Mouse (Mus musculus) CH12.LX (cell line): ENCODE results near the gene Fhdc1. TPM values are rescaled to one million over a fixed set of nuclear protein-coding genes. Genes with fewer than 3 reads are reported as not detected.

Experiments
- DNase-seq: peaks from one replicate; pipeline ENCODE4 v3.0.0-alpha.2; 2013; ENCODE audit errors: extremely low read depth
- H3K27ac ChIP-seq: 2 replicates; pipeline ENCODE4 v1.5.1; 2012; ENCODE audit warnings: low read depth, mild to moderate bottlenecking, control low read depth, moderate library complexity; ENCODE audit not compliant: insufficient read depth
- H3K27me3 ChIP-seq: replicated peaks from 2 replicates; pipeline ENCODE3; 2012; ENCODE audit warnings: inconsistent platforms
- H3K36me3 ChIP-seq, 2 experiments: replicated peaks in 1 of 2; 2 replicates each; pipeline versions ENCODE3 to v1.6.1; 2012; ENCODE audit warnings: inconsistent platforms in 1 of 2, low read length in 1 of 2, mild to moderate bottlenecking in 1 of 2, mixed read lengths in 1 of 2, moderate library complexity in 1 of 2; ENCODE audit not compliant: control insufficient read depth in 1 of 2, insufficient read depth in 1 of 2
- H3K4me1 ChIP-seq, 2 experiments: 2 replicates each; pipeline ENCODE4 v1.6.1; 2012; ENCODE audit warnings: inconsistent platforms in 1 of 2, moderate library complexity in 1 of 2; ENCODE audit not compliant: insufficient read depth in 2 of 2, control insufficient read depth in 1 of 2
- H3K4me2 ChIP-seq: 2 replicates; pipeline ENCODE4 v1.6.1; 2012; ENCODE audit warnings: low read depth, mild to moderate bottlenecking, control low read depth; ENCODE audit not compliant: poor library complexity, insufficient read depth, severe bottlenecking
- H3K4me3 ChIP-seq, 3 experiments: fragments of 150-350 bp in 1 of 3; sonication (generic) in 1 of 3; replicated peaks in 1 of 3; 2 replicates each; pipeline versions ENCODE3 to v1.5.1; 2011 to 2012; ENCODE audit warnings: low read depth in 2 of 3, low read length in 2 of 3, mild to moderate bottlenecking in 2 of 3, moderate library complexity in 2 of 3, control low read depth in 1 of 3, improper control_type of control experiment in 1 of 3, inconsistent platforms in 1 of 3, mixed read lengths in 1 of 3; ENCODE audit not compliant: poor library complexity in 1 of 3
- H3K79me2 ChIP-seq: replicated peaks from 2 replicates; pipeline ENCODE4 v1.6.1; 2012; ENCODE audit warnings: mild to moderate bottlenecking, moderate library complexity; ENCODE audit not compliant: control insufficient read depth, poor library complexity, insufficient read depth, severe bottlenecking; ENCODE audit errors: extremely low read depth
- H3K9ac ChIP-seq: 2 replicates; pipeline ENCODE4 v1.6.1; 2012; ENCODE audit warnings: low read depth, mild to moderate bottlenecking, control low read depth, moderate library complexity; ENCODE audit not compliant: insufficient read depth
- H3K9me3 ChIP-seq: replicated peaks from 2 replicates; pipeline ENCODE3; 2012; ENCODE audit warnings: low read length, inconsistent platforms, mixed read lengths
- CHD1 ChIP-seq: IDR thresholded peaks from 2 replicates; pipeline ENCODE4 v1.6.1; 2012; ENCODE audit warnings: low read depth, low read length, improper control_type of control experiment, inconsistent platforms
- ELF1 ChIP-seq: IDR thresholded peaks from 2 replicates; pipeline ENCODE4 v1.6.1; 2014; ENCODE audit warnings: low read depth, mild to moderate bottlenecking, inconsistent platforms, low read length, improper control_type of control experiment
- EP300 ChIP-seq: IDR thresholded peaks from 2 replicates; pipeline ENCODE4 v1.6.1; 2011; ENCODE audit warnings: low read length, improper control_type of control experiment
- ETS1 ChIP-seq: conservative IDR thresholded peaks from 2 replicates; pipeline ENCODE4 v1.6.1; 2012; ENCODE audit warnings: low read depth, mild to moderate bottlenecking, inconsistent platforms, low read length, improper control_type of control experiment, moderate library complexity
- JUN ChIP-seq: IDR thresholded peaks from 2 replicates; pipeline ENCODE4 v1.6.1; 2011; ENCODE audit warnings: low read depth, mild to moderate bottlenecking, low read length, improper control_type of control experiment, moderate library complexity; ENCODE audit not compliant: insufficient read depth
- JUND ChIP-seq: conservative IDR thresholded peaks from 2 replicates; pipeline ENCODE4 v1.6.1; 2011; ENCODE audit warnings: low read depth, low read length, improper control_type of control experiment
- MAZ ChIP-seq: IDR thresholded peaks from 2 replicates; pipeline ENCODE4 v1.6.1; 2012; ENCODE audit warnings: low read depth, mild to moderate bottlenecking, inconsistent platforms, low read length, improper control_type of control experiment, moderate library complexity
- MEF2A ChIP-seq: IDR thresholded peaks from 2 replicates; pipeline ENCODE4 v1.6.1; 2014; ENCODE audit warnings: low read depth, mild to moderate bottlenecking, inconsistent platforms, low read length, improper control_type of control experiment, borderline replicate concordance
- MXI1 ChIP-seq: IDR thresholded peaks from 2 replicates; pipeline ENCODE4 v1.6.1; 2011; ENCODE audit warnings: mild to moderate bottlenecking, low read depth, low read length, improper control_type of control experiment
- NELFE ChIP-seq: IDR thresholded peaks from 2 replicates; pipeline ENCODE4 v1.6.1; 2011; ENCODE audit warnings: low read depth, low read length, improper control_type of control experiment
- NRF1 ChIP-seq: IDR thresholded peaks from 2 replicates; pipeline ENCODE4 v1.6.1; 2014; ENCODE audit warnings: low read depth, mild to moderate bottlenecking, inconsistent platforms, low read length, improper control_type of control experiment, moderate library complexity
- RCOR1 ChIP-seq: conservative IDR thresholded peaks from 2 replicates; pipeline ENCODE4 v1.6.1; 2012; ENCODE audit warnings: low read depth, mild to moderate bottlenecking, inconsistent platforms, low read length, improper control_type of control experiment
- SIN3A ChIP-seq: IDR thresholded peaks from 2 replicates; pipeline ENCODE4 v1.6.1; 2012; ENCODE audit warnings: low read length, improper control_type of control experiment, inconsistent platforms
- TCF12 ChIP-seq: IDR thresholded peaks from 2 replicates; pipeline ENCODE4 v1.6.1; 2014; ENCODE audit warnings: low read depth, mild to moderate bottlenecking, inconsistent platforms, low read length, improper control_type of control experiment
- USF1 ChIP-seq: IDR thresholded peaks from 2 replicates; pipeline ENCODE4 v1.6.1; 2014; ENCODE audit warnings: low read depth, mild to moderate bottlenecking, inconsistent platforms, low read length, improper control_type of control experiment
- ZC3H11A ChIP-seq: IDR thresholded peaks from 2 replicates; pipeline ENCODE4 v1.6.1; 2012; ENCODE audit warnings: low read depth, mild to moderate bottlenecking, inconsistent platforms, low read length, improper control_type of control experiment
- ZKSCAN1 ChIP-seq: IDR thresholded peaks from 2 replicates; pipeline ENCODE4 v1.6.1; 2012; ENCODE audit warnings: low read depth, inconsistent platforms, low read length, improper control_type of control experiment, borderline replicate concordance
- dilution Hi-C: fragments of 300-500 bp; cut with MboI; formaldehyde crosslinking; loops from 2 replicates; pipeline ENCODE4 v1.14.3; 2020; ENCODE audit warnings: low sequenced_read_pairs; ENCODE audit not compliant: extremely low pct_unique_long_range_greater_than_20kb, extremely low pct_ligation_motif_present
- in situ Hi-C: fragments of 300-500 bp; cut with MboI; formaldehyde crosslinking; loops from 3 replicates; pipeline ENCODE4 v1.14.3; 2019; ENCODE audit warnings: low sequenced_read_pairs, low pct_ligation_motif_present, low pct_unique_long_range_greater_than_20kb, mixed read lengths
- polyA plus RNA-seq: library from polyadenylated mRNA; unstranded; fragments of >175 nt; gene quantifications from 2 replicates; pipeline ENCODE4 v1.2.1, GENCODE M21; 2012; ENCODE audit warnings: low read depth; ENCODE audit not compliant: insufficient read length
- total RNA-seq, 2 experiments: library from RNA; depleted of rRNA; stranded (reverse); fragments of 300-350 nt in 1 of 2; fragments of >200 nt in 1 of 2; gene quantifications; 2 replicates each; pipeline ENCODE4 v1.2.3; 2012 to 2014

The Fhdc1 gene
- total and polyA plus RNA-seq, 3 experiments = 0.08 TPM; not detected in 2

DNA sequence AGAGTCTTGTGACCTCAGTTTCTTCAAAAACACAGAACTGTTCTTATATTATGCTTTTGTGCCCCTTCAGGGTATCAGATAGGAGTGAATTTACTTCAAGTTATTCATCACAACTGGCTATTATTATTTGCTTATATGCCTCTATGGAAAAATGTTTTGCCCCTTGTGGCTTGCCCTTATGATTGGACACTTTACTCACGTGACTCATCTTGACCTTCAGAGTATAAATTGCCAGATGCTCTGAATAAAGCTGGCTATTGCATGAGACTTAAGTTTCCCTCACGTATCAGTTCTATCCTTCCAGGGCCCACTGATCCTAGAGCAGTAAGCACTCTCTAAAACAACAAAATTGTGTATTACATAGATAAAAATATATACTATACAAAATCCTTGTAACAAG lies 21.9 kb upstream of the Fhdc1 start:
- no peak overlapping the region for H3K4me3 ChIP-seq
- no peak for DNase-seq
- TF ChIP-seq NELFE (no peak), JUND (no peak), MXI1 (no peak), MAZ (no peak), SIN3A (no peak), USF1 (no peak), ZKSCAN1 (no peak), TCF12 (no peak), MEF2A (no peak), EP300 (no peak), CHD1 (no peak), RCOR1 (no peak), NRF1 (no peak), JUN (no peak)
- H3K4me2 ChIP-seq = no peak overlapping the region
- peaks cover 9 to 41% of the 10 kb centered on the region in 2 experiments for H3K36me3 ChIP-seq
- H3K79me2 ChIP-seq = no peaks in the 10 kb centered on the region
- no peaks in the 10 kb centered on the region for H3K9me3 ChIP-seq
- H3K4me1 ChIP-seq = peaks cover 0 to 6% of the 10 kb centered on the region in 2 experiments; a peak in 1 of 4 replicates
- dilution Hi-C loops = no loop called here
- in situ Hi-C loops = no loop called here
- H3K27ac ChIP-seq = no peak overlapping the region
- H3K27me3 ChIP-seq = no peaks in the 10 kb centered on the region
- no peak overlapping the region for H3K9ac ChIP-seq

GRCm38 (mm10) chr3:84500491-84500890 lies 20.3 kb upstream of the Fhdc1 start:
- dilution Hi-C loops = no loop called here
- in situ Hi-C loops = no loop called here
- Histone ChIP-seq H3K79me2 (no peaks in the 10 kb centered on the region), H3K27ac (no peak overlapping the region), H3K27me3 (no peaks in the 10 kb centered on the region), H3K4me2 (no peak overlapping the region), H3K9ac (no peak overlapping the region), H3K36me3 (peaks cover 9 to 44% of the 10 kb centered on the region in 2 experiments), H3K9me3 (no peaks in the 10 kb centered on the region), H3K4me3 (no peak overlapping the region), H3K4me1 (peaks cover 0 to 6% of the 10 kb centered on the region in 2 experiments; a peak in 1 of 4 replicates)
- TF ChIP-seq ETS1 = no peak
- TF ChIP-seq ZC3H11A = no peak
- TF ChIP-seq ELF1 = no peak
- DNase-seq = no peak
